Mouse (Mus musculus): ENCODE measurements at regions not wholly inside any gene's neighbourhood (a gene's known extent, or its start where the extent isn't known, plus 50 kb on each side); places are given as distances from the start of the nearest gene placed in this dataset.

GRCm38 (mm10) chr19:42673133-42673532 lies 60.5 kb upstream of the Loxl4 start:
- peak; percentile 34 for DNase-seq (ENCODE audit: low spot score)

GRCm38 (mm10) chr19:42669886-42670285 lies 57.3 kb upstream of the Loxl4 start:
- no peak for DNase-seq (ENCODE audit: low spot score)

- no peak for DNase-seq (ENCODE audit: low spot score)
These were observed 55.9 kb upstream of the Loxl4 start for GRCm38 (mm10) chr19:42668385-42669098.

- no peak for DNase-seq (ENCODE audit: low spot score)
These were observed 54.3 kb upstream of the Loxl4 start for GRCm38 (mm10) chr19:42666906-42667305.

Measured in MN1 (cell line).